ENCODE assay signal across 17 mouse cellular contexts in the genomic region with DNA sequence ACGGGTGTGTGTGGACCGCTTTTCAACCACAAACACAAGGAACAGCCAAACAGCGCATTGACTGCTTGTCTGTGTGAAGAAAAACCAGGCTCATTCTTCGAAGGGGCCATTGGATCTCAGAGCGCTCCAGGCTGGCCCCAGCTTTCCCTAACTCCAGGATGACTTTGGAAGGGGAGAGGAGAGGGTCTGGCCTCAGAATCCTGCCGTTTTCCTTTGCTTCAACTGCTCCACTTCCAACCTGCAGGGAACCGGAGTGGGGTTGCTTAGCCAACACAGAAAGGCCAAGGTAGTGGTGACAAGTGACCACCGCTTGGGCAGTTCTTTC. TPM values are rescaled to one million over a fixed set of nuclear protein-coding genes. Genes with fewer than 3 reads are reported as not detected.
A peak's percentile ranks its signal among the peaks of the same experiment; 100 is the strongest.
DNase-seq lines count a peak whose midpoint lies in the region; ATAC-seq and TF ChIP-seq lines count a peak whose summit lies in the region.
"Had no signal": no experiment of that assay in that cellular context is flagged by ENCODE, and none has a peak within 500 bp of the region (broad histone marks: within the 10 kb centered on the region; RNA-seq: fewer than 3 reads in every experiment).

No protein-coding gene starts in this region.

- no peak for TF ChIP-seq CTCF in testis, adult 2 months (IDR thresholded peaks at IDR 0.05; ENCODE audit: control insufficient read depth, insufficient read depth, insufficient replicate concordance, low read depth, low read length)

- H3K9ac ChIP-seq in forebrain, embryonic 14.5 days (ENCODE audit: low read length) = no peak overlapping the region
- no peak overlapping the region for H3K9ac ChIP-seq in kidney, embryonic 14.5 days (ENCODE audit: low read depth, low read length)
- H3K9ac ChIP-seq: midbrain, embryonic 12.5 days had no signal

- H3K27ac ChIP-seq in forebrain, embryonic 10.5 days = no peak overlapping the region
- H3K27ac ChIP-seq in forebrain, embryonic 14.5 days (ENCODE audit: low read depth, low read length) = no peak overlapping the region
- no peak overlapping the region for H3K27ac ChIP-seq in kidney, embryonic 14.5 days (ENCODE audit: low read depth, low read length)
- H3K27ac ChIP-seq in testis, adult 2 months (ENCODE audit: control insufficient read depth, insufficient read depth, low read depth, low read length) = no peak overlapping the region
- H3K27ac ChIP-seq: hindbrain, postnatal 0 days; midbrain, embryonic 12.5 days had no signal

- ATAC-seq in forebrain, embryonic 14.5 days = no peak
- no peak for ATAC-seq in kidney, embryonic 14.5 days (ENCODE audit: low FRiP score, low TSS enrichment)
- ATAC-seq: hindbrain, postnatal 0 days had no signal

- no peaks in the 10 kb centered on the region for H3K36me3 ChIP-seq in forebrain, embryonic 10.5 days (replicated peaks)
- H3K36me3 ChIP-seq in forebrain, embryonic 14.5 days (ENCODE audit: control insufficient read depth, insufficient read depth, low read length) = no peaks in the 10 kb centered on the region
- H3K36me3 ChIP-seq in kidney, embryonic 14.5 days (ENCODE audit: control insufficient read depth, insufficient read depth, low read length) = no peaks in the 10 kb centered on the region
- no peaks in the 10 kb centered on the region for H3K36me3 ChIP-seq in testis, adult 2 months (ENCODE audit: control insufficient read depth, insufficient read depth, low read length)
- H3K36me3 ChIP-seq: midbrain, embryonic 12.5 days had no signal

- peaks cover 98% of the 10 kb centered on the region for H3K27me3 ChIP-seq in forebrain, embryonic 10.5 days (ENCODE audit: poor library complexity, severe bottlenecking)
- H3K27me3 ChIP-seq in forebrain, embryonic 14.5 days (replicated peaks; ENCODE audit: control insufficient read depth, insufficient read depth, low read length) = peaks cover 87% of the 10 kb centered on the region
- peaks cover 92% of the 10 kb centered on the region for H3K27me3 ChIP-seq in kidney, embryonic 14.5 days (ENCODE audit: control insufficient read depth, insufficient read depth, low read length)
- H3K27me3 ChIP-seq in testis, adult 2 months (ENCODE audit: control insufficient read depth, insufficient read depth, low read length) = peaks cover 8% of the 10 kb centered on the region

- no peaks in the 10 kb centered on the region for H3K9me3 ChIP-seq in forebrain, embryonic 10.5 days
- H3K9me3 ChIP-seq in forebrain, embryonic 14.5 days (replicated peaks; ENCODE audit: control insufficient read depth, low read length) = no peaks in the 10 kb centered on the region
- no peaks in the 10 kb centered on the region for H3K9me3 ChIP-seq in kidney, embryonic 14.5 days (ENCODE audit: control insufficient read depth, low read length)
- H3K9me3 ChIP-seq: midbrain, embryonic 12.5 days had no signal

- no peak for DNase-seq in forebrain, embryonic 10.5 days (ENCODE audit: extremely low spot score, low spot score)
- no peak for DNase-seq in forebrain, embryonic 14.5 days (ENCODE audit: low spot score)
- no peak for DNase-seq in kidney, postnatal 36 days
- DNase-seq in testis, postnatal 10 days (ENCODE audit: low spot score) = no peak
- no peak for DNase-seq in gastrocnemius, postnatal 25 days
- DNase-seq in thymus, postnatal 36 days = no peak
- DNase-seq: cerebellum, adult 11 months; thymus, postnatal 25 days had no signal

- no peak overlapping the region for H3K4me2 ChIP-seq in forebrain, embryonic 14.5 days (ENCODE audit: low read length)
- H3K4me2 ChIP-seq in kidney, embryonic 14.5 days (replicated peaks; ENCODE audit: low read depth, low read length) = no peak overlapping the region

- TF ChIP-seq POLR2A in testis, adult 2 months (IDR thresholded peaks at IDR 0.05; ENCODE audit: control insufficient read depth, low read depth, low read length) = no peak

- WGBS in forebrain, embryonic 10.5 days = 3% methylated on average over 8 of the region's 8 CpGs
- WGBS in forebrain, embryonic 14.5 days = 2% methylated on average over 8 of the region's 8 CpGs
- 6% methylated on average over 8 of the region's 8 CpGs for WGBS in kidney, embryonic 14.5 days

- H3K4me1 ChIP-seq in forebrain, embryonic 10.5 days = peaks cover 16% of the 10 kb centered on the region
- no peaks in the 10 kb centered on the region for H3K4me1 ChIP-seq in forebrain, embryonic 14.5 days (ENCODE audit: control insufficient read depth, insufficient read depth, low read length)
- peaks cover 13% of the 10 kb centered on the region; the same call in 1 of the 2 replicates for H3K4me1 ChIP-seq in kidney, embryonic 14.5 days (ENCODE audit: control insufficient read depth, insufficient read depth, low read length)
- H3K4me1 ChIP-seq in testis, adult 2 months (ENCODE audit: control insufficient read depth, insufficient read depth, low read length) = peaks cover 15% of the 10 kb centered on the region

- H3K4me3 ChIP-seq in forebrain, embryonic 10.5 days = peak overlapping the region; percentile 36
- H3K4me3 ChIP-seq in forebrain, embryonic 14.5 days (ENCODE audit: low read depth, low read length) = no peak overlapping the region
- peak overlapping the region; percentile 24; the same call in 1 of the 2 replicates for H3K4me3 ChIP-seq in kidney, embryonic 14.5 days (ENCODE audit: low read length)
- peak overlapping the region; percentile 73 for H3K4me3 ChIP-seq in testis, adult 2 months (ENCODE audit: control insufficient read depth, low read depth, low read length)

RNA-seq across cellular contexts. Expression of gene Nkx2-5, which starts 6.3 kb away (rescaled TPM):
- polyA plus RNA-seq in forebrain, embryonic 10.5 days (2016; fragmentation: Nextera tagmentation; extraction: Ambion mirVana) = not detected in 2 replicates
- not detected in 2 replicates for polyA plus RNA-seq in forebrain, embryonic 14.5 days (2014; fragmentation: Nextera tagmentation; extraction: Ambion mirVana)
- polyA plus RNA-seq in kidney, embryonic 14.5 days (2014; fragmentation: Nextera tagmentation; extraction: Ambion mirVana) = not detected in 2 replicates
- polyA plus RNA-seq in testis, adult 2 months (2012; rRNA removed) = not detected in 2 replicates
- not detected for total RNA-seq in gastrocnemius, postnatal 25 days (2021)
- total RNA-seq: adrenal gland, adult 18-20 months; hindbrain, postnatal 0 days; layer of hippocampus, adult 8-10 months had no signal
- polyA plus RNA-seq: frontal cortex, adult 2 months; hindbrain, postnatal 0 days; limb, embryonic 11.5 days; midbrain, embryonic 12.5 days; neural tube, embryonic 14.5 days had no signal
